Mouse (Mus musculus) spleen, adult 2 months (tissue): Measurements from ENCODE around the gene Mink1. TPM values are rescaled to one million over a fixed set of nuclear protein-coding genes. Genes with fewer than 3 reads are reported as not detected.
A peak's percentile ranks its signal among the peaks of the same experiment; 100 is the strongest.

Source experiments
- DNase-seq, 2 experiments: peaks; one replicate each; pipeline versions ENCODE4 v3.0.0 to v3.0.0-alpha.2; 2012 to 2021; ENCODE audit warnings: low spot score in 2 of 2, low read depth in 1 of 2
- H3K27ac ChIP-seq: fragments of 200-500 bp; 2 replicates; pipeline ENCODE4 v1.5.1; 2012; ENCODE audit warnings: low read length, inconsistent platforms; ENCODE audit not compliant: insufficient read depth
- H3K27me3 ChIP-seq: fragments of 200-500 bp; 2 replicates; pipeline ENCODE4 v1.6.1; 2012; ENCODE audit warnings: mild to moderate bottlenecking, moderate library complexity, low read length, inconsistent platforms; ENCODE audit not compliant: control insufficient read depth, insufficient read depth
- H3K36me3 ChIP-seq: fragments of 200-500 bp; 2 replicates; pipeline ENCODE4 v1.6.1; 2012; ENCODE audit warnings: mild to moderate bottlenecking, low read length, inconsistent platforms; ENCODE audit not compliant: control insufficient read depth, insufficient read depth
- H3K4me1 ChIP-seq: fragments of 200-500 bp; 2 replicates; pipeline ENCODE4 v1.6.1; 2011; ENCODE audit warnings: inconsistent platforms; ENCODE audit not compliant: control insufficient read depth, insufficient read depth, insufficient read length
- H3K4me3 ChIP-seq: fragments of 200-500 bp; 2 replicates; pipeline ENCODE4 v1.5.1; 2011; ENCODE audit warnings: mild to moderate bottlenecking, inconsistent platforms; ENCODE audit not compliant: insufficient read depth, insufficient read length; ENCODE audit errors: extremely low read depth
- CTCF ChIP-seq: fragments of 200-500 bp; IDR thresholded peaks from 2 replicates; pipeline ENCODE4 v1.5.1; 2011; ENCODE audit warnings: mild to moderate bottlenecking, inconsistent platforms; ENCODE audit not compliant: insufficient read depth, insufficient read length, insufficient replicate concordance; ENCODE audit errors: extremely low read depth
- POLR2A ChIP-seq: fragments of 200-500 bp; IDR thresholded peaks from 2 replicates; pipeline ENCODE4 v1.6.1; 2011; ENCODE audit warnings: low read depth, low read length, inconsistent platforms
- WGBS: fragments of 180-500 bp; shearing (Covaris S2); methylation state at CpG from one replicate; pipeline ENCODE4 v1.1.7; 2018; 5-methylcytosine and 5-hydroxymethylcytosine counted together
- polyA plus RNA-seq: library from polyadenylated mRNA; depleted of rRNA; stranded (reverse); fragments of >200 nt; gene quantifications from 2 replicates; pipeline ENCODE4 v1.2.3, GENCODE M21; 2012

Mink1 gene
- polyA plus RNA-seq, 1 experiment, result 74.8 TPM

DNA sequence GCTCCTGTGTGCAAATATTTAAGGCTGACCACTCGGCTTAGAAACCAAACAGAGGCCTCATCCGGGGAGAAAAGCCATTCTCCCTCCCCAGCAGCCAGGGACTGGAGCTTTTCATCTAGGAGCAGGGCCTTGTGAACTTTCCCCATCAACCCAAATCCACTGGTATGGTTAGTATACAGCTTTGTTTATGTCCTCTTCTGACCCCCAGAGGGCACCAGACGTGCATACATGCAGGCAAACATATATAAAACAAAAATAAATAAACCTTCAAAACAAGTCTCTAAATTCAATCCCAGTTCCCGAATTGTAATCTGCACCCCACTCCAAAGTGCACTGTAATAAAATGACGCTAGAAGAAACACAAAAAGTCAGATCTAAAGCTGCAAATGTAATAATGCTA is 66.9 kb downstream of the Mink1 start:
- no peaks in the 10 kb centered on the region for H3K4me1 ChIP-seq
- no peaks in the 10 kb centered on the region for H3K36me3 ChIP-seq
- H3K27ac ChIP-seq, result no peak overlapping the region
- H3K4me3 ChIP-seq, result no peak overlapping the region
- peak in 1 of 2 experiments; percentile 33 for DNase-seq
- WGBS, result 60% methylated on average over 5 of the region's 5 CpGs
- peak; percentile 27; the same call in 1 of the 2 replicates for TF ChIP-seq CTCF
- TF ChIP-seq POLR2A, result no peak
- no peaks in the 10 kb centered on the region for H3K27me3 ChIP-seq

DNA sequence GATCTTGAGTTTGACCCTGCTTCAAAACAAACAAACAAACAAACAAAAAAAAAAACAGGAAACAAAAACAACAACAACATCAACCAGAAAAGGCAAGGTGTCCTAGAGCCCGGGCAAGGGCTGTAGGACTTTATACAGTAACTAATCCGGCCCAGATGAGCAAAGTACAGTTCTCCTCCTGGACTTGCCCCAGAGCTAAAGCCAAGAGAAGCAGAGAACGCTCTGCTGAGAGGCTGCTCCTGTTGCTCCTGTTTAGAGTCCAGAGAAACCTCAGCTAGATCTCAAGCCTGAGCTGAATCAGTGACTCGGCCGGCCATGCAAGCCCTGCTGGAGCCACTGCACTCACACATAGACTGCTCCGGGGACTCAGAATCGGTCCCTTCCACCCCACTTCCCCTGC is 67.4 kb downstream of the Mink1 start:
- no peaks in the 10 kb centered on the region for H3K36me3 ChIP-seq
- TF ChIP-seq CTCF, result no peak
- H3K4me3 ChIP-seq, result no peak overlapping the region
- no peak for DNase-seq
- H3K27me3 ChIP-seq, result no peaks in the 10 kb centered on the region
- 63% methylated on average over 7 of the region's 7 CpGs for WGBS
- no peaks in the 10 kb centered on the region for H3K4me1 ChIP-seq
- no peak overlapping the region for H3K27ac ChIP-seq

- WGBS, result 92% methylated on average over 4 of the region's 4 CpGs
- TF ChIP-seq POLR2A (no peak), CTCF (no peak)
- Histone ChIP-seq H3K27me3 (no peaks in the 10 kb centered on the region), H3K27ac (no peak overlapping the region), H3K4me1 (no peaks in the 10 kb centered on the region), H3K4me3 (no peak overlapping the region), H3K36me3 (no peaks in the 10 kb centered on the region)
- no peak for DNase-seq
These were observed 72.9 kb downstream of the Mink1 start for GRCm38 (mm10) chr11:70635601-70636000.

DNA sequence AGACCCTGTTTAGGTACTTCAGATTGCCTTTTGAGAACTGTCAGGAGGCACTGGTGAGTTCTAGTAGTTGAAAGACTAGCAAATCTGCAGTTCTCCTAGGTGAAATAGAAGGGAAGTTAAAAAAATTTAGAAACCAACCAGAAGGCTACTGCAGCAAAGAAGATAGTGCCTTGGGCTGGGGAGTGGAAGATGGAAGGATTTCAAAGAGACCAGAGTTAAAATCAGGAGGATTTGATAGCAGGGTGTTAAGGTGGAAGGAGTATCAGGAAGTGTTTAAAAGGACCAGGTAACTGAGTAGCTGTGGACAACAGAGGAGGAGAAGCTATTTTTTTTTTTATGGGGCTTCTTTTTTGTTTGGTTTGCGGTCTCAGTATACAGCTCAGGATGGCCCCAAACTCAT is 75.1 kb downstream of the Mink1 start:
- WGBS, result 92% methylated on average over 1 of the region's 1 CpGs
- TF ChIP-seq CTCF (no peak), POLR2A (no peak)
- no peak for DNase-seq
- no peak overlapping the region for H3K27ac ChIP-seq
- H3K4me3 ChIP-seq, result no peak overlapping the region
- no peaks in the 10 kb centered on the region for H3K4me1 ChIP-seq
- H3K27me3 ChIP-seq, result no peaks in the 10 kb centered on the region
- no peaks in the 10 kb centered on the region for H3K36me3 ChIP-seq

- no peak for TF ChIP-seq POLR2A
- no peak for TF ChIP-seq CTCF
- no peak for DNase-seq
- 69% methylated on average over 1 of the region's 1 CpGs for WGBS
- Histone ChIP-seq H3K27me3 (no peaks in the 10 kb centered on the region), H3K27ac (no peak overlapping the region), H3K4me1 (no peaks in the 10 kb centered on the region), H3K36me3 (no peaks in the 10 kb centered on the region), H3K4me3 (no peak overlapping the region)
These were observed 75.6 kb downstream of the Mink1 start for GRCm38 (mm10) chr11:70638293-70638692.

- H3K27me3 ChIP-seq, result no peaks in the 10 kb centered on the region
- H3K4me3 ChIP-seq, result no peak within 1 kb of the TSS
- DNase-seq, result no peak
- 13% methylated on average over 5 of the region's 5 CpGs for WGBS
- H3K36me3 ChIP-seq, result no peaks in the 10 kb centered on the region
- H3K27ac ChIP-seq, result no peak within 1 kb of the TSS
- H3K4me1 ChIP-seq, result no peaks in the 10 kb centered on the region
- TF ChIP-seq CTCF (no peak), POLR2A (no peak)
These were observed 76.1 kb downstream of the Mink1 start, which contains the start of gene Gp1ba for GRCm38 (mm10) chr11:70638714-70639278. Gene Gp1ba (plus strand): TSS chr11:70639122.

GRCm38 (mm10) chr11:70639976-70640375 is 77.3 kb downstream of the Mink1 start:
- no peak for DNase-seq
- Histone ChIP-seq H3K4me1 (no peaks in the 10 kb centered on the region), H3K4me3 (no peak overlapping the region), H3K27me3 (no peaks in the 10 kb centered on the region), H3K36me3 (peaks cover 6% of the 10 kb centered on the region), H3K27ac (no peak overlapping the region)
- WGBS, result 87% methylated on average over 8 of the region's 8 CpGs
- no peak for TF ChIP-seq POLR2A
- no peak for TF ChIP-seq CTCF
